Mouse (Mus musculus): ENCODE data around the gene Gm12666. TPM values are rescaled to one million over a fixed set of nuclear protein-coding genes. Genes with fewer than 3 reads are reported as not detected.
"Not testable (repeated sequence)": the region's sequence is repeated elsewhere in the genome, so short reads cannot be mapped to it uniquely, and the experiment has no call there.

Gene Gm12666
- 2.7 and 3.3 TPM in 2 replicates for total RNA-seq (2021)
- long read RNA-seq, experiment 1: 0 reads
- long read RNA-seq, experiment 2: 0 reads

DNA sequence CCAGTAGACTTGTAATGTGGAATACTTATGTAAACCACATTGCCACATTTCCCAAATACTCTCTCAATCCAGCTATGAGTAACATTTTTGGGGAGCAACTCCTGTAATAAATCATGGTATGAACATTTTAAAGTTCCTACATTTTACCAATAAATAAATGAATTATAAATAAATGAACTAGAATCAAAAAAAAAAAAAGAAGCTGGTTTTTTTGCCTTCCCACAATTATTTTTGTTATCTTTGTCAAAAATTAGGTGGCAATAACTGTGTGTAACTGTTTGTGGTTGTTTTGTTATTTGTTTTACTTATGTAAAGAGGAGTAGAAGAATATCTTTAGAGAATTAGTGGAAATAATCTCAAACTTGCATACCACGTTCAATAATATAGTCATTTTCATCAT, at the start of gene Gm12666:
Gene Gm12666, minus strand, starts transcription at position 101 of the 400 bp plus-strand sequence.
- not testable (repeated sequence) for DNase-seq

DNA sequence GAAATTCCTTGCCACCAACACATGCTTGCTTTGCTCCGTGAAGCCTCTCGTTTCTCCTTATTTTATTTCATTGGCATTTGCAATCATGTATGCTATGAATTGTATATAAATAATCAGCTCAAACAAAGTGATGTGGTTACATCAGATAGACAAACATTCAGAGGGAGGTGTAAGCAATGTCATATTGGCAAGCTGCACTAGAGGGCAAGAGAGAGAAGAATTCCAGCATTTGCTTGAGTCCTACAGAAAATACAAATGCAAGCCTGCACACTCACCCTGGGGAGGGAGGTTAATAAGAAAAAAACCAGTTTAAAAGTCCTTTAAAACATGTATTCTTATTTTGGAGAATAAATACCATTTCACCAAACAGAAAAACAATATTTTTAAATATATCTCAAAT, 34.8 kb upstream of the Gm12666 start:
- DNase-seq: no peak

DNA sequence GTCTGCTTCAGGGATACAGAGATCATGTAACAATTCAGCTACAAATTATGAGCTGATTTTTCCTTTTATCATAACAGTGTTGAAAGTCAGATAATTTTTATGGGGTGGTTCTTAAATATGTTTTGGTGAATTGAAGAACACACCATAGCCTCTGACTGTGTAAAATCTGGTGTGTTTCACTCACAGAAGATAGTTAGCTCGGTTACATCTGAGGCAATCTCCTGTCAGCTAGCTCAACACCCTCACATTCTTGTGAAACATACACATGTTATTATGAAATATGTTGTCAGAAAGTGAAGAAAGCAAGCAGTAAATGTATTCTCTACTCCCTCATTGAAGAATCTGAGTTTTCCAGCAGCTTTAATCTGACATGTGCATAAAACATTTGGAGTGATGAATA, 24.7 kb upstream of the Gm12666 start:
- no peak for DNase-seq

DNA sequence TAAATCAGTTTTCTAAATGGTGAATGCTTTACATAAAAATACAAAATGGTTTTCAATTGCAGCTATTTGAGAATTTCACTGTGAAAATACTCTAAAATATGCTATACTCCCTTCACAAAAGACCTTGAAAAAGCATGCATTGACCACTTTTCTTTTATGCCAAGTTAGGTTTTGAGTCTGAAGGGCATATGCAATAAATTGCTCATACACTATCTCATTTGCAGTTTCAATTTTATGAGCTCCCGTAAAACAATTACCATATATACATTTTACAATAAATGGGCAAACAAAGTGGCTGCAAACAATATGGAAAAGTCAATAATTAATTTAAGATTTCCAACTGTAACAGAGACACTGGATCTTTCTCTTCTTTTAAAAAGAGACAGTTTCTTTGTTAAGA, 38.9 kb downstream of the Gm12666 start:
- DNase-seq: no peak

DNA sequence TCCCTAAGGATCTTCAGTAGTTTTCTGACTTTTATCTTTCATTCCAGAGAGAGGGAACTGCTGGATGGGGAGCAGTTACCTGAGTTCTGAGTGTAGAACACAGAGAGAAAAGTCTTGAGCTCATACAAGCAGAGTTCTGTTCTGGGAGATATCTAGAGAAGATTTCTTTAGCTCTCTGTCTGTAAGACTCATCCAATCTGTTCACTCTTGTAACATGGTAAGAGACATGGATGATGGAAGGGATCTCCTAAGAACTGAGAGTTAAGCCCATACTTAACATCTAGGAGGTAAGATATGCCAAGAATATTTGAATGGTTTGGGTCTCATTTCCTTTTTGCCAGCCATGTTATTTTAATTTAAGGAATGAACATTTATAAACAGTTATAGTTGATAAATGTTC, 44.4 kb downstream of the Gm12666 start, which contains the start of gene Izumo3:
Gene Izumo3, minus strand, starts transcription at position 101 of the 400 bp plus-strand sequence.
- DNase-seq: no peak

Other genes starting within 250 kb of the Gm12666 start
- gene Izumo3, start 44.5 kb downstream of the Gm12666 start, total RNA-seq (2021): not detected in 2 replicates

Data from adrenal gland, postnatal 14 days (tissue).